Mouse (Mus musculus) midbrain, embryonic 13.5 days (tissue): ENCODE data around the gene Fbxo3. TPM values are rescaled to one million over a fixed set of nuclear protein-coding genes. Genes with fewer than 3 reads are reported as not detected.
"Not testable (repeated sequence)": the region's sequence is repeated elsewhere in the genome, so short reads cannot be mapped to it uniquely, and the experiment has no call there.

ENCODE experiments used
- ATAC-seq: fragments of 200-750 bp; cut with Nextera tagmentation; 2 replicates; pipeline ENCODE4 v1.8.0; 2017; ENCODE audit warnings: mild to moderate bottlenecking, moderate TSS enrichment, moderate library complexity
- H3K27ac ChIP-seq: fragments of 300-500 bp; sonication (generic); 2 replicates; pipeline ENCODE4 v1.5.1; 2015; ENCODE audit warnings: inconsistent platforms, mild to moderate bottlenecking, moderate library complexity
- H3K27me3 ChIP-seq: fragments of 300-500 bp; sonication (generic); 2 replicates; pipeline ENCODE4 v1.6.1; 2015; ENCODE audit warnings: mild to moderate bottlenecking, inconsistent platforms
- H3K36me3 ChIP-seq: fragments of 300-500 bp; sonication (generic); 2 replicates; pipeline ENCODE4 v1.6.1; 2015; ENCODE audit warnings: mild to moderate bottlenecking, inconsistent platforms
- H3K4me1 ChIP-seq: fragments of 300-500 bp; sonication (generic); replicated peaks from 2 replicates; pipeline ENCODE4 v1.6.1; 2015; ENCODE audit warnings: inconsistent platforms
- H3K4me2 ChIP-seq: fragments of 300-500 bp; sonication (generic); replicated peaks from 2 replicates; pipeline ENCODE4 v1.6.1; 2015; ENCODE audit warnings: moderate library complexity, mild to moderate bottlenecking, inconsistent platforms
- H3K4me3 ChIP-seq: fragments of 300-500 bp; sonication (generic); replicated peaks from 2 replicates; pipeline ENCODE4 v1.5.1; 2015; ENCODE audit warnings: mild to moderate bottlenecking, inconsistent platforms
- H3K9ac ChIP-seq: fragments of 300-500 bp; sonication (generic); replicated peaks from 2 replicates; pipeline ENCODE4 v1.6.1; 2015; ENCODE audit warnings: mild to moderate bottlenecking, inconsistent platforms
- H3K9me3 ChIP-seq: fragments of 300-500 bp; sonication (generic); 2 replicates; pipeline ENCODE4 v1.6.1; 2016; ENCODE audit warnings: mild to moderate bottlenecking, inconsistent platforms
- WGBS: fragments of 180-500 bp; shearing (Covaris S2); methylation state at CpG from one replicate; pipeline ENCODE4 v1.1.7; 2015; 5-methylcytosine and 5-hydroxymethylcytosine counted together
- polyA plus RNA-seq: library from polyadenylated mRNA; unstranded; fragments of >200 nt; fragmentation: Nextera tagmentation; extraction: Ambion mirVana; gene quantifications from 2 replicates; pipeline ENCODE4 v1.2.1, GENCODE M21; 2015

The Fbxo3 gene
- polyA plus RNA-seq, 1 experiment from 2014 or later = 64.3 TPM

GRCm38 (mm10) chr2:104041632-104042031 is 14.1 kb downstream of the Fbxo3 start:
- no peak overlapping the region for H3K27ac ChIP-seq
- peaks cover 27% of the 10 kb centered on the region for H3K36me3 ChIP-seq
- H3K27me3 ChIP-seq = no peaks in the 10 kb centered on the region
- H3K9me3 ChIP-seq = no peaks in the 10 kb centered on the region
- H3K4me3 ChIP-seq = no peak overlapping the region
- no peak for ATAC-seq
- 90% methylated on average over 5 of the region's 5 CpGs for WGBS
- no peaks in the 10 kb centered on the region for H3K4me1 ChIP-seq
- no peak overlapping the region for H3K4me2 ChIP-seq
- H3K9ac ChIP-seq = no peak overlapping the region

GRCm38 (mm10) chr2:104042766-104043165 is 15.2 kb downstream of the Fbxo3 start:
- Histone ChIP-seq H3K27me3 (no peaks in the 10 kb centered on the region), H3K4me3 (no peak overlapping the region), H3K4me2 (no peak overlapping the region), H3K27ac (no peak overlapping the region), H3K4me1 (no peaks in the 10 kb centered on the region), H3K9ac (no peak overlapping the region), H3K36me3 (peaks cover 25% of the 10 kb centered on the region), H3K9me3 (no peaks in the 10 kb centered on the region)
- 95% methylated on average over 15 of the region's 15 CpGs for WGBS
- ATAC-seq = no peak

- H3K4me1 ChIP-seq = no peaks in the 10 kb centered on the region
- peaks cover 32% of the 10 kb centered on the region for H3K36me3 ChIP-seq
- no peak for ATAC-seq
- H3K4me2 ChIP-seq = no peak overlapping the region
- no peaks in the 10 kb centered on the region for H3K9me3 ChIP-seq
- no peaks in the 10 kb centered on the region for H3K27me3 ChIP-seq
- WGBS = 62% methylated on average over 5 of the region's 5 CpGs
- H3K27ac ChIP-seq = no peak overlapping the region
- H3K9ac ChIP-seq = no peak overlapping the region
- no peak overlapping the region for H3K4me3 ChIP-seq
These were observed 16.3 kb downstream of the Fbxo3 start for GRCm38 (mm10) chr2:104043624-104044478.

DNA sequence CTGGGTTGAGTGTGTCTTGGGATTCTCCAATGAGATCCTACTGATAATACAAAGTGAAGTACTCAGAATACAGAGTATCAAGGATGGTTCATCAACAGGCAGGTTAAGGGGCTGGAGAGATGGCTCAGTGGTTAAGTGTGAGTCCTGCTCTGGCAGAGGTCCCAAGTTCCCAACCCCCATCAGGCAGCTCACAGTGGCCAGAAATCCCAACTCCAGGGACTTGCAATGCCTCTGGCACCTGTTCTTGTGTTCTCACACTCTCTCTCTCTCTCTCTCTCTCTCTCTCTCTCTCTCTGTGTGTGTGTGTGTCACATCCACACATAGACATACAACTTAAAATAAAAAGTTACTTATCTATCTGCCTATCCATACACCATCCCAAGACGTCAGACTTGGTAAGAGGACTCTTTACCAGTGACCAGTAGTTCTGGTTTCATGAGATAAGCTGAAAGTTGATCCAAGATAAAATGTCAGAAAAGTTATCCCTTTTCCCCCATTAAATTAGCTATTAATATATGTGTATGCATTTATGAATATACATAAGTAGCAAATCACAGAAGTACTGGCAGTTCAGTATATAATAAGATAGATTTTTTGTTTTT is 17.1 kb downstream of the Fbxo3 start:
- H3K4me3 ChIP-seq = no peak overlapping the region
- 80% methylated on average over 1 of the region's 1 CpGs for WGBS
- H3K27me3 ChIP-seq = no peaks in the 10 kb centered on the region
- no peak for ATAC-seq
- H3K9ac ChIP-seq = no peak overlapping the region
- H3K9me3 ChIP-seq = no peaks in the 10 kb centered on the region
- H3K4me2 ChIP-seq = no peak overlapping the region
- H3K4me1 ChIP-seq = no peaks in the 10 kb centered on the region
- no peak overlapping the region for H3K27ac ChIP-seq
- H3K36me3 ChIP-seq = peaks cover 29% of the 10 kb centered on the region

GRCm38 (mm10) chr2:104058381-104058780 is 30.9 kb downstream of the Fbxo3 start:
- Histone ChIP-seq H3K4me1 (no peaks in the 10 kb centered on the region), H3K27ac (no peak overlapping the region), H3K36me3 (peaks cover 51% of the 10 kb centered on the region), H3K9me3 (no peaks in the 10 kb centered on the region), H3K4me2 (no peak overlapping the region), H3K27me3 (no peaks in the 10 kb centered on the region), H3K4me3 (no peak overlapping the region), H3K9ac (no peak overlapping the region)
- no peak for ATAC-seq
- 94% methylated on average over 1 of the region's 1 CpGs for WGBS

- H3K36me3 ChIP-seq = peaks cover 47% of the 10 kb centered on the region
- ATAC-seq = no peak
- no peak overlapping the region for H3K4me3 ChIP-seq
- no peaks in the 10 kb centered on the region for H3K9me3 ChIP-seq
- H3K27ac ChIP-seq = no peak overlapping the region
- no peak overlapping the region for H3K4me2 ChIP-seq
- WGBS = 91% methylated on average over 4 of the region's 4 CpGs
- H3K4me1 ChIP-seq = no peaks in the 10 kb centered on the region
- no peaks in the 10 kb centered on the region for H3K27me3 ChIP-seq
- no peak overlapping the region for H3K9ac ChIP-seq
These were observed 31.4 kb downstream of the Fbxo3 start for GRCm38 (mm10) chr2:104058954-104059353.

GRCm38 (mm10) chr2:104059786-104060185 is 32.3 kb downstream of the Fbxo3 start:
- no peak overlapping the region for H3K4me2 ChIP-seq
- 92% methylated on average over 10 of the region's 10 CpGs for WGBS
- no peak for ATAC-seq

DNA sequence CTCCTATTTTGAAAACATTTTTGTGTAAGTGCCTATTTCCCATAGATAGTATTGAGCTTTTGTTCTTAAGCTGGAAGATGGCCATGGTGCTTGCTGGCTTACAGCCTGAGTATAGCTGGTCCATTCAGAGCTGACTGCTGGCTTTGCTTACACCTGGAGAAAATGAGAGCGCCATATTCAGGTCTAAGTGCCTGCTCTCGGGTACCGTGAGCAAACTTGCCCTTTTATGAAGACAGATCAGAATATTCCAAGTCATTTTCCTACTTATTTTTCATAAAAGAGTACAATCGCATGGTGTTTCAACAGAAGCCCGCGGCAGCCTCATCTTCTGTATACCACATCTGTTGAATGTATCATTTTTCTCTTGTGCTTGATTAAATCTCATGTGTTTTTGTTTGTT is 33.5 kb downstream of the Fbxo3 start:
- Histone ChIP-seq H3K4me3 (no peak overlapping the region), H3K9me3 (no peaks in the 10 kb centered on the region), H3K27ac (no peak overlapping the region), H3K4me1 (no peaks in the 10 kb centered on the region), H3K36me3 (peaks cover 32% of the 10 kb centered on the region), H3K27me3 (no peaks in the 10 kb centered on the region), H3K4me2 (no peak overlapping the region), H3K9ac (no peak overlapping the region)
- 97% methylated on average over 6 of the region's 6 CpGs for WGBS
- no peak for ATAC-seq

More at GRCm38 (mm10) chr2:104059786-104060185, 32.3 kb downstream of the Fbxo3 start:
- Histone ChIP-seq H3K27me3 (no peaks in the 10 kb centered on the region), H3K27ac (no peak overlapping the region), H3K36me3 (peaks cover 39% of the 10 kb centered on the region), H3K9ac (no peak overlapping the region), H3K4me1 (no peaks in the 10 kb centered on the region), H3K9me3 (no peaks in the 10 kb centered on the region), H3K4me3 (no peak overlapping the region)

- H3K27me3 ChIP-seq = no peaks in the 10 kb centered on the region
- no peak overlapping the region for H3K27ac ChIP-seq
- peaks cover 32% of the 10 kb centered on the region for H3K36me3 ChIP-seq
- H3K9me3 ChIP-seq = no peaks in the 10 kb centered on the region
- no peaks in the 10 kb centered on the region for H3K4me1 ChIP-seq
- H3K4me3 ChIP-seq = no peak overlapping the region
- no peak for ATAC-seq
- no peak overlapping the region for H3K9ac ChIP-seq
- H3K4me2 ChIP-seq = no peak overlapping the region
These were observed 35.1 kb downstream of the Fbxo3 start for GRCm38 (mm10) chr2:104062665-104063064.

DNA sequence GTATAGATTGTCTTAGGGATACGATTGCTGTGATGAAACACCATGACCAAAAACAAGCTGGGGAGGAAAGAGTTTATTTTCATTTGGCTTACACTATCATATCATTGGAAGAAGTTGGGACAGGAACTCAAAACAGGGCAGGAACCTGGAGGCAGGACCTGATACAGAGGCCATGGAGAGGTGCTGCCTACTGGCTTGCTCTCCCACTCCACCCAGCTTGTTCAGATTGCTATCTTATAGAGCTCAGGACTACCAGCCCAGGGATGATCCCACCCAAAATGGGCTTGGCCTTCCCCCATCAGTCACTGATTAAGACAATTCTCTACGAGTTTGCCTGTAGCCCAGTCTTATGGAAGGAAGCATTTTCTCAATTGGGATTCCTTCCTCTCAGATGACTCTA is 36.6 kb downstream of the Fbxo3 start:
- no peak overlapping the region for H3K9ac ChIP-seq

GRCm38 (mm10) chr2:104065526-104065925 is 38.0 kb downstream of the Fbxo3 start, which contains the start of gene Gm10912:
Gm10912 (plus strand) TSS chr2:104065826.
- H3K4me3 ChIP-seq = not testable (repeated sequence)

More for the DNA sequence above, 36.6 kb downstream of the Fbxo3 start:
- no peak overlapping the region for H3K4me2 ChIP-seq
- no peaks in the 10 kb centered on the region for H3K4me1 ChIP-seq
- H3K36me3 ChIP-seq = peaks cover 24% of the 10 kb centered on the region
- H3K4me3 ChIP-seq = no peak overlapping the region
- no peak overlapping the region for H3K27ac ChIP-seq
- WGBS = 93% methylated on average over 2 of the region's 2 CpGs
- no peak for ATAC-seq
- no peaks in the 10 kb centered on the region for H3K27me3 ChIP-seq
- H3K9me3 ChIP-seq = no peaks in the 10 kb centered on the region

GRCm38 (mm10) chr2:104068450-104068849 is 40.9 kb downstream of the Fbxo3 start, which contains the start of gene Gm10799:
Gm10799 (minus strand) TSS chr2:104068550.
- H3K9me3 ChIP-seq, H3K9ac ChIP-seq, ATAC-seq, H3K27me3 ChIP-seq, H3K4me1 ChIP-seq, H3K36me3 ChIP-seq, H3K4me2 ChIP-seq, H3K4me3 ChIP-seq, H3K27ac ChIP-seq: not testable (repeated sequence)
- WGBS = 88% methylated on average over 7 of the region's 7 CpGs

More at GRCm38 (mm10) chr2:104065526-104065925, 38.0 kb downstream of the Fbxo3 start, which contains the start of gene Gm10912:
- not testable (repeated sequence) for H3K4me1 ChIP-seq, H3K9me3 ChIP-seq, ATAC-seq, H3K27ac ChIP-seq, H3K4me2 ChIP-seq, H3K27me3 ChIP-seq, H3K9ac ChIP-seq
- 93% methylated on average over 5 of the region's 6 CpGs for WGBS
- H3K36me3 ChIP-seq = peaks cover 17% of the 10 kb centered on the region
